Mouse (Mus musculus): ENCODE data around the gene Atp4a. TPM values are rescaled to one million over a fixed set of nuclear protein-coding genes. Genes with fewer than 3 reads are reported as not detected.

Gene Atp4a
- polyA plus RNA-seq, 1 experiment from 2014 or later = 2.5 TPM

GRCm38 (mm10) chr7:30769236-30769635 is 57.2 kb downstream of the Atp4a start:
- Histone ChIP-seq H3K36me3 (ENCODE audit: control insufficient read depth, insufficient read depth, low read length) (no peaks in the 10 kb centered on the region), H3K4me1 (ENCODE audit: control insufficient read depth, insufficient read depth, low read length) (peaks cover 8% of the 10 kb centered on the region), H3K4me2 (ENCODE audit: low read depth, low read length) (peak overlapping the region; percentile 25), H3K9ac (ENCODE audit: low read depth, low read length) (no peak overlapping the region), H3K4me3 (ENCODE audit: low read length) (no peak overlapping the region), H3K9me3 (ENCODE audit: control insufficient read depth, low read length) (no peaks in the 10 kb centered on the region), H3K27ac (ENCODE audit: low read length) (peak overlapping the region; percentile 23; the same call in 1 of the 2 replicates), H3K27me3 (replicated peaks; ENCODE audit: control insufficient read depth, insufficient read depth, low read length) (no peaks in the 10 kb centered on the region)
- WGBS = 30% methylated on average over 9 of the region's 9 CpGs
- peak; percentile 78 for ATAC-seq

Other genes starting within 250 kb of the Atp4a start
- gene Prodh2, start 218.6 kb upstream of the Atp4a start, polyA plus RNA-seq (2015; fragmentation: Nextera tagmentation; extraction: Ambion mirVana) = 9.9 and 13.0 TPM in 2 replicates
- gene Arhgap33, start 177.1 kb upstream of the Atp4a start, polyA plus RNA-seq (2015; fragmentation: Nextera tagmentation; extraction: Ambion mirVana) = 5.6 and 6.4 TPM in 2 replicates
- gene Hspb6, start 160.0 kb upstream of the Atp4a start, polyA plus RNA-seq (2015; fragmentation: Nextera tagmentation; extraction: Ambion mirVana) = 48.4 and 53.8 TPM in 2 replicates
- 6.3 and 7.6 TPM in 2 replicates for gene Proser3, start 159.9 kb upstream of the Atp4a start, polyA plus RNA-seq (2015; fragmentation: Nextera tagmentation; extraction: Ambion mirVana)
- 44.5 and 50.0 TPM in 2 replicates for gene Lin37, start 152.4 kb upstream of the Atp4a start, polyA plus RNA-seq (2015; fragmentation: Nextera tagmentation; extraction: Ambion mirVana)
- 71.2 and 73.8 TPM in 2 replicates for gene U2af1l4, start 148.9 kb upstream of the Atp4a start, polyA plus RNA-seq (2015; fragmentation: Nextera tagmentation; extraction: Ambion mirVana)
- 9.2 and 9.3 TPM in 2 replicates for gene Gm49396, start 148.9 kb upstream of the Atp4a start, polyA plus RNA-seq (2015; fragmentation: Nextera tagmentation; extraction: Ambion mirVana)
- 158 and 168 TPM in 2 replicates for gene Psenen, start 148.6 kb upstream of the Atp4a start, polyA plus RNA-seq (2015; fragmentation: Nextera tagmentation; extraction: Ambion mirVana)
- gene Igflr1, start 146.8 kb upstream of the Atp4a start, polyA plus RNA-seq (2015; fragmentation: Nextera tagmentation; extraction: Ambion mirVana) = 3.7 and 5.4 TPM in 2 replicates
- gene Kmt2b, start 123.5 kb upstream of the Atp4a start, polyA plus RNA-seq (2015; fragmentation: Nextera tagmentation; extraction: Ambion mirVana) = 6.8 and 7.1 TPM in 2 replicates
- gene Zbtb32, start 113.3 kb upstream of the Atp4a start, polyA plus RNA-seq (2015; fragmentation: Nextera tagmentation; extraction: Ambion mirVana) = 1.2 and 1.9 TPM in 2 replicates
- gene Upk1a, start 99.4 kb upstream of the Atp4a start, polyA plus RNA-seq (2015; fragmentation: Nextera tagmentation; extraction: Ambion mirVana) = 5.9 and 7.3 TPM in 2 replicates
- gene Cox6b1, start 86.1 kb upstream of the Atp4a start, polyA plus RNA-seq (2015; fragmentation: Nextera tagmentation; extraction: Ambion mirVana) = 1,335 and 1,344 TPM in 2 replicates
- not detected in 2 replicates for gene Etv2, start 76.4 kb upstream of the Atp4a start, polyA plus RNA-seq (2015; fragmentation: Nextera tagmentation; extraction: Ambion mirVana)
- gene Rbm42, start 61.9 kb upstream of the Atp4a start, polyA plus RNA-seq (2015; fragmentation: Nextera tagmentation; extraction: Ambion mirVana) = 93.8 and 95.7 TPM in 2 replicates
- 33.7 and 39.4 TPM in 2 replicates for gene Haus5, start 47.2 kb upstream of the Atp4a start, polyA plus RNA-seq (2015; fragmentation: Nextera tagmentation; extraction: Ambion mirVana)
- not detected in 2 replicates for gene Pmis2, start 40.6 kb upstream of the Atp4a start, polyA plus RNA-seq (2015; fragmentation: Nextera tagmentation; extraction: Ambion mirVana)
- gene 2200002J24Rik, start 13.3 kb upstream of the Atp4a start, polyA plus RNA-seq (2015; fragmentation: Nextera tagmentation; extraction: Ambion mirVana) = 4.7 and 4.8 TPM in 2 replicates
- 242 and 249 TPM in 2 replicates for gene Tmem147, start 17.3 kb downstream of the Atp4a start, polyA plus RNA-seq (2015; fragmentation: Nextera tagmentation; extraction: Ambion mirVana)
- gene Gapdhs, start 31.5 kb downstream of the Atp4a start, polyA plus RNA-seq (2015; fragmentation: Nextera tagmentation; extraction: Ambion mirVana) = 0.32 TPM in 1 of 2 replicates, not detected in the other
- 0.89 and 1.6 TPM in 2 replicates for gene Sbsn, start 39.3 kb downstream of the Atp4a start, polyA plus RNA-seq (2015; fragmentation: Nextera tagmentation; extraction: Ambion mirVana)
- gene Dmkn, start 51.5 kb downstream of the Atp4a start, polyA plus RNA-seq (2015; fragmentation: Nextera tagmentation; extraction: Ambion mirVana) = 4.4 and 5.8 TPM in 2 replicates
- 1.5 and 3.4 TPM in 2 replicates for gene Krtdap, start 75.7 kb downstream of the Atp4a start, polyA plus RNA-seq (2015; fragmentation: Nextera tagmentation; extraction: Ambion mirVana)
- gene Ffar2, start 111.6 kb downstream of the Atp4a start, polyA plus RNA-seq (2015; fragmentation: Nextera tagmentation; extraction: Ambion mirVana) = 10.9 and 11.7 TPM in 2 replicates
- gene Ffar3, start 144.0 kb downstream of the Atp4a start, polyA plus RNA-seq (2015; fragmentation: Nextera tagmentation; extraction: Ambion mirVana) = 0.78 TPM in 2 replicates
- 0.35 and 0.37 TPM in 2 replicates for gene Ffar1, start 149.4 kb downstream of the Atp4a start, polyA plus RNA-seq (2015; fragmentation: Nextera tagmentation; extraction: Ambion mirVana)
- gene Cd22, start 168.1 kb downstream of the Atp4a start, polyA plus RNA-seq (2015; fragmentation: Nextera tagmentation; extraction: Ambion mirVana) = 0.62 and 0.70 TPM in 2 replicates
- gene Mag, start 202.7 kb downstream of the Atp4a start, polyA plus RNA-seq (2015; fragmentation: Nextera tagmentation; extraction: Ambion mirVana) = 0.31 TPM in 2 replicates
- gene Hamp2, start 212.5 kb downstream of the Atp4a start, polyA plus RNA-seq (2015; fragmentation: Nextera tagmentation; extraction: Ambion mirVana) = not detected in 2 replicates
- not detected in 2 replicates for gene Hamp, start 231.8 kb downstream of the Atp4a start, polyA plus RNA-seq (2015; fragmentation: Nextera tagmentation; extraction: Ambion mirVana)
- gene Usf2, start 244.6 kb downstream of the Atp4a start, polyA plus RNA-seq (2015; fragmentation: Nextera tagmentation; extraction: Ambion mirVana) = 12.9 and 13.3 TPM in 2 replicates